Mouse (Mus musculus): ENCODE results near the gene Plscr1. TPM values are rescaled to one million over a fixed set of nuclear protein-coding genes. Genes with fewer than 3 reads are reported as not detected.

The Plscr1 gene
- polyA plus RNA-seq, 1 experiment: 21.4 TPM

- WGBS: 83% methylated on average over 1 of the region's 1 CpGs
- TF ChIP-seq CTCF (IDR thresholded peaks at IDR 0.05; ENCODE audit: control insufficient read depth, insufficient read depth, low read length) (no peak), POLR2A (IDR thresholded peaks at IDR 0.05; ENCODE audit: borderline replicate concordance, control insufficient read depth, low read depth, low read length) (no peak)
- no peak overlapping the region for H3K27ac ChIP-seq (ENCODE audit: control insufficient read depth, insufficient read depth, low read depth, low read length, poor library complexity)
- no peak overlapping the region for H3K4me3 ChIP-seq (replicated peaks; ENCODE audit: control insufficient read depth, low read depth, low read length)
- H3K4me1 ChIP-seq (ENCODE audit: control insufficient read depth, insufficient read depth, low read length): peaks cover 2% of the 10 kb centered on the region; the same call in 1 of the 2 replicates
These were observed 18.2 kb downstream of the Plscr1 start for GRCm38 (mm10) chr9:92267732-92268131.

GRCm38 (mm10) chr9:92269829-92270404, 20.4 kb downstream of the Plscr1 start:
- H3K4me1 ChIP-seq (ENCODE audit: control insufficient read depth, insufficient read depth, low read length): peaks cover 2% of the 10 kb centered on the region; the same call in 1 of the 2 replicates
- 41% methylated on average over 5 of the region's 5 CpGs for WGBS
- TF ChIP-seq POLR2A (IDR thresholded peaks at IDR 0.05; ENCODE audit: borderline replicate concordance, control insufficient read depth, low read depth, low read length) (no peak), CTCF (IDR thresholded peaks at IDR 0.05; ENCODE audit: control insufficient read depth, insufficient read depth, low read length) (no peak)
- no peak overlapping the region for H3K4me3 ChIP-seq (replicated peaks; ENCODE audit: control insufficient read depth, low read depth, low read length)
- H3K27ac ChIP-seq (ENCODE audit: control insufficient read depth, insufficient read depth, low read depth, low read length, poor library complexity): no peak overlapping the region

- Histone ChIP-seq H3K4me1 (ENCODE audit: control insufficient read depth, insufficient read depth, low read length) (peaks cover 2% of the 10 kb centered on the region; the same call in 1 of the 2 replicates), H3K27ac (ENCODE audit: control insufficient read depth, insufficient read depth, low read depth, low read length, poor library complexity) (no peak overlapping the region), H3K4me3 (replicated peaks; ENCODE audit: control insufficient read depth, low read depth, low read length) (no peak overlapping the region)
- WGBS: 62% methylated on average over 4 of the region's 4 CpGs
- no peak for TF ChIP-seq POLR2A (IDR thresholded peaks at IDR 0.05; ENCODE audit: borderline replicate concordance, control insufficient read depth, low read depth, low read length)
- TF ChIP-seq CTCF (IDR thresholded peaks at IDR 0.05; ENCODE audit: control insufficient read depth, insufficient read depth, low read length): no peak
These were observed 21.4 kb downstream of the Plscr1 start for GRCm38 (mm10) chr9:92270927-92271326.

GRCm38 (mm10) chr9:92272650-92273049, 23.1 kb downstream of the Plscr1 start:
- Histone ChIP-seq H3K27ac (ENCODE audit: control insufficient read depth, insufficient read depth, low read depth, low read length, poor library complexity) (no peak overlapping the region), H3K4me3 (replicated peaks; ENCODE audit: control insufficient read depth, low read depth, low read length) (no peak overlapping the region), H3K4me1 (ENCODE audit: control insufficient read depth, insufficient read depth, low read length) (no peaks in the 10 kb centered on the region; the same call in 1 of the 2 replicates)
- 85% methylated on average over 4 of the region's 4 CpGs for WGBS
- TF ChIP-seq CTCF (IDR thresholded peaks at IDR 0.05; ENCODE audit: control insufficient read depth, insufficient read depth, low read length): no peak
- no peak for TF ChIP-seq POLR2A (IDR thresholded peaks at IDR 0.05; ENCODE audit: borderline replicate concordance, control insufficient read depth, low read depth, low read length)

GRCm38 (mm10) chr9:92273271-92273670, 23.7 kb downstream of the Plscr1 start:
- WGBS: 79% methylated on average over 2 of the region's 2 CpGs
- no peak overlapping the region for H3K27ac ChIP-seq (ENCODE audit: control insufficient read depth, insufficient read depth, low read depth, low read length, poor library complexity)
- TF ChIP-seq POLR2A (IDR thresholded peaks at IDR 0.05; ENCODE audit: borderline replicate concordance, control insufficient read depth, low read depth, low read length): no peak
- H3K4me1 ChIP-seq (ENCODE audit: control insufficient read depth, insufficient read depth, low read length): no peaks in the 10 kb centered on the region; the same call in 1 of the 2 replicates
- H3K4me3 ChIP-seq (replicated peaks; ENCODE audit: control insufficient read depth, low read depth, low read length): no peak overlapping the region

- H3K4me3 ChIP-seq (replicated peaks; ENCODE audit: control insufficient read depth, low read depth, low read length): no peak overlapping the region
- H3K27ac ChIP-seq (ENCODE audit: control insufficient read depth, insufficient read depth, low read depth, low read length, poor library complexity): no peak overlapping the region; the same call in 1 of the 2 replicates
- 36% methylated on average over 6 of the region's 6 CpGs for WGBS
- no peaks in the 10 kb centered on the region; the same call in 1 of the 2 replicates for H3K4me1 ChIP-seq (ENCODE audit: control insufficient read depth, insufficient read depth, low read length)
- no peak for TF ChIP-seq CTCF (IDR thresholded peaks at IDR 0.05; ENCODE audit: control insufficient read depth, insufficient read depth, low read length)
- TF ChIP-seq POLR2A (IDR thresholded peaks at IDR 0.05; ENCODE audit: borderline replicate concordance, control insufficient read depth, low read depth, low read length): no peak
These were observed 24.6 kb downstream of the Plscr1 start for GRCm38 (mm10) chr9:92273956-92274762.

- Histone ChIP-seq H3K4me3 (replicated peaks; ENCODE audit: control insufficient read depth, low read depth, low read length) (no peak within 1 kb of the TSS), H3K27ac (ENCODE audit: control insufficient read depth, insufficient read depth, low read depth, low read length, poor library complexity) (peak within 1 kb of the TSS; percentile 26), H3K4me1 (ENCODE audit: control insufficient read depth, insufficient read depth, low read length) (no peaks in the 10 kb centered on the region; the same call in 1 of the 2 replicates)
- no peak for TF ChIP-seq CTCF (IDR thresholded peaks at IDR 0.05; ENCODE audit: control insufficient read depth, insufficient read depth, low read length)
- no peak for TF ChIP-seq POLR2A (IDR thresholded peaks at IDR 0.05; ENCODE audit: borderline replicate concordance, control insufficient read depth, low read depth, low read length)
- WGBS: 79% methylated on average over 9 of the region's 9 CpGs
These were observed 26.1 kb downstream of the Plscr1 start, which contains the start of gene Plscr2 for GRCm38 (mm10) chr9:92275486-92276207. Gene Plscr2 (plus strand): TSS chr9:92275602.

GRCm38 (mm10) chr9:92276360-92276759, 26.8 kb downstream of the Plscr1 start:
- Histone ChIP-seq H3K4me3 (replicated peaks; ENCODE audit: control insufficient read depth, low read depth, low read length) (no peak overlapping the region), H3K4me1 (ENCODE audit: control insufficient read depth, insufficient read depth, low read length) (no peaks in the 10 kb centered on the region; the same call in 1 of the 2 replicates), H3K27ac (ENCODE audit: control insufficient read depth, insufficient read depth, low read depth, low read length, poor library complexity) (no peak overlapping the region)
- WGBS: 68% methylated on average over 7 of the region's 7 CpGs
- no peak for TF ChIP-seq POLR2A (IDR thresholded peaks at IDR 0.05; ENCODE audit: borderline replicate concordance, control insufficient read depth, low read depth, low read length)
